Mouse (Mus musculus): ENCODE results near the gene 2900026A02Rik. TPM values are rescaled to one million over a fixed set of nuclear protein-coding genes. Genes with fewer than 3 reads are reported as not detected.

Gene 2900026A02Rik
- total and polyA plus RNA-seq, 3 experiments: 18.0 to 21.4 (median 19.2) TPM

GRCm38 (mm10) chr5:113158759-113159355 lies 62.2 kb downstream of the 2900026A02Rik start:
- TF ChIP-seq EP300 (IDR thresholded peaks at IDR 0.05; ENCODE audit: insufficient read depth, low read depth, low read length) (no peak), CTCF (IDR thresholded peaks at IDR 0.05) (no peak), POLR2A (IDR thresholded peaks at IDR 0.05; ENCODE audit: insufficient read depth, low read depth, low read length) (no peak)

DNA sequence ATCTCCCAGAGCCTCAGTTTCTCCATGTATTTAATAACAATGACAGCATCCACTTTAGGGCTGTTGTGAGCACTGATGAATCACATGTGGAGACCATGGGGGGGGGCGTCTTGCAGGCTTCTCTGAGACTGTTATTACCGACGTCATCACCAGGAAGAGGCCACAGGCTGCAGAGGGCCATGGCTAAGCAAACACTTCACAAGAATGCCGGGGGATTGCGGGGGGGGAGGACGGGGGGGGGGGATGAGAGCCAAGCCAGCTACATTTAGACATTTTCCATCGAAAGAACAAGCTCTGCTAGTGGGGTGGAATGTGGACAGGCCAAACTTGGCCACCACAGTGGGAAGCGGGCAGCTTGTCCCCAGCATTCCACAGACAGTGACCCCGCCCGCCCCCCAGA lies 63.4 kb downstream of the 2900026A02Rik start:
- no peak for TF ChIP-seq CTCF (IDR thresholded peaks at IDR 0.05)
- TF ChIP-seq EP300 (IDR thresholded peaks at IDR 0.05; ENCODE audit: insufficient read depth, low read depth, low read length): no peak
- no peak for TF ChIP-seq POLR2A (IDR thresholded peaks at IDR 0.05; ENCODE audit: insufficient read depth, low read depth, low read length)
- Histone ChIP-seq H3K4me1 (ENCODE audit: control insufficient read depth, insufficient read depth, low read length) (peaks cover 8% of the 10 kb centered on the region), H3K4me3 (no peak overlapping the region), H3K9ac (ENCODE audit: low read depth, low read length) (no peak overlapping the region; the same call in 1 of the 2 replicates), H3K27me3 (ENCODE audit: control insufficient read depth, insufficient read depth, low read length) (no peaks in the 10 kb centered on the region), H3K36me3 (ENCODE audit: control insufficient read depth, insufficient read depth, low read length) (no peaks in the 10 kb centered on the region), H3K79me2 (replicated peaks; ENCODE audit: control insufficient read depth, insufficient read depth, low read length) (no peaks in the 10 kb centered on the region), H3K27ac (no peak overlapping the region)
- intact Hi-C loops (cut with DNase I): no loop called here
- 31% methylated on average over 10 of the region's 10 CpGs for WGBS
- DNase-seq: no peak

More at GRCm38 (mm10) chr5:113158759-113159355, 62.2 kb downstream of the 2900026A02Rik start:
- H3K4me1 ChIP-seq (ENCODE audit: control insufficient read depth, insufficient read depth, low read length): peaks cover 8% of the 10 kb centered on the region
- H3K27ac ChIP-seq: no peak overlapping the region
- H3K36me3 ChIP-seq (ENCODE audit: control insufficient read depth, insufficient read depth, low read length): no peaks in the 10 kb centered on the region
- 61% methylated on average over 8 of the region's 8 CpGs for WGBS
- intact Hi-C loops (cut with DNase I): no loop called here
- no peaks in the 10 kb centered on the region for H3K27me3 ChIP-seq (ENCODE audit: control insufficient read depth, insufficient read depth, low read length)
- H3K79me2 ChIP-seq (replicated peaks; ENCODE audit: control insufficient read depth, insufficient read depth, low read length): no peaks in the 10 kb centered on the region
- no peak for DNase-seq
- no peak overlapping the region for H3K9ac ChIP-seq (ENCODE audit: low read depth, low read length)
- no peak overlapping the region for H3K4me3 ChIP-seq

DNA sequence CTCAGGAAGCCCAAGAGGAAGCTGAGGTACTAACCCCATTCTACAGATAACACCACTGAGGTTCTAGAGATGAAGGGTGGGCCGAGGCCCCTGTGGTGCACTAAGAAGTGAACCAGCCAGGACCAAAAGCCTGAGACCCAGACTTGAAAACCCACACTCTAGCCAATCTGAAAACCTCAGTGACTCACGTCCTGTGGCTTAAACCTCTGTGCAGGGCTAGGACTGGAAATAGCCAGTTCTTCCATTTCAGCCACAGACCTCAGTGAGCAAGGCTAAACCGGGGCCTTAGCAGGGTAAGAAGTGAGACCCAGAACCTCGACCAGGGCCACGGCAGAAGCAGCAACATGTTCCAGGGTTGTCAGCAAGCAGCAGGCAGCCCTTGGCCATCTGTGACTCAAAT lies 64.0 kb downstream of the 2900026A02Rik start:
- no peak overlapping the region for H3K4me3 ChIP-seq
- DNase-seq: no peak
- H3K9ac ChIP-seq (ENCODE audit: low read depth, low read length): no peak overlapping the region
- H3K4me1 ChIP-seq (ENCODE audit: control insufficient read depth, insufficient read depth, low read length): peaks cover 8% of the 10 kb centered on the region
- 63% methylated on average over 5 of the region's 5 CpGs for WGBS
- H3K27ac ChIP-seq: no peak overlapping the region
- no peaks in the 10 kb centered on the region for H3K79me2 ChIP-seq (replicated peaks; ENCODE audit: control insufficient read depth, insufficient read depth, low read length)
- TF ChIP-seq CTCF (IDR thresholded peaks at IDR 0.05) (no peak), EP300 (IDR thresholded peaks at IDR 0.05; ENCODE audit: insufficient read depth, low read depth, low read length) (no peak), POLR2A (IDR thresholded peaks at IDR 0.05; ENCODE audit: insufficient read depth, low read depth, low read length) (no peak)
- H3K36me3 ChIP-seq (ENCODE audit: control insufficient read depth, insufficient read depth, low read length): no peaks in the 10 kb centered on the region
- intact Hi-C loops (cut with DNase I): no loop called here
- H3K27me3 ChIP-seq (ENCODE audit: control insufficient read depth, insufficient read depth, low read length): no peaks in the 10 kb centered on the region

GRCm38 (mm10) chr5:113155133-113155532 lies 65.9 kb downstream of the 2900026A02Rik start:
- DNase-seq: peak; percentile 79 to 88
- no peak overlapping the region for H3K27ac ChIP-seq
- H3K79me2 ChIP-seq (replicated peaks; ENCODE audit: control insufficient read depth, insufficient read depth, low read length): no peaks in the 10 kb centered on the region
- H3K36me3 ChIP-seq (ENCODE audit: control insufficient read depth, insufficient read depth, low read length): no peaks in the 10 kb centered on the region
- 6% methylated on average over 8 of the region's 8 CpGs for WGBS
- peaks cover 13% of the 10 kb centered on the region for H3K4me1 ChIP-seq (ENCODE audit: control insufficient read depth, insufficient read depth, low read length)
- no peak overlapping the region for H3K9ac ChIP-seq (ENCODE audit: low read depth, low read length)
- intact Hi-C loops (cut with DNase I): loop anchor here (1.0 to 2.0 kb wide), 3 partner anchors 16 to 56 kb away; no protein-coding TSS in a partner anchor
- peak; percentile 81; the same call in 1 of the 2 replicates for TF ChIP-seq EP300 (IDR thresholded peaks at IDR 0.05; ENCODE audit: insufficient read depth, low read depth, low read length)
- no peak for TF ChIP-seq POLR2A (IDR thresholded peaks at IDR 0.05; ENCODE audit: insufficient read depth, low read depth, low read length)
- no peaks in the 10 kb centered on the region for H3K27me3 ChIP-seq (ENCODE audit: control insufficient read depth, insufficient read depth, low read length)
- no peak overlapping the region for H3K4me3 ChIP-seq

GRCm38 (mm10) chr5:113154441-113154840 lies 66.6 kb downstream of the 2900026A02Rik start:
- H3K4me3 ChIP-seq: no peak overlapping the region
- TF ChIP-seq CTCF (IDR thresholded peaks at IDR 0.05) (no peak), EP300 (IDR thresholded peaks at IDR 0.05; ENCODE audit: insufficient read depth, low read depth, low read length) (no peak), POLR2A (IDR thresholded peaks at IDR 0.05; ENCODE audit: insufficient read depth, low read depth, low read length) (no peak)
- H3K4me1 ChIP-seq (ENCODE audit: control insufficient read depth, insufficient read depth, low read length): peaks cover 13% of the 10 kb centered on the region
- DNase-seq: no peak
- no peaks in the 10 kb centered on the region for H3K27me3 ChIP-seq (ENCODE audit: control insufficient read depth, insufficient read depth, low read length)
- WGBS: 83% methylated on average over 5 of the region's 5 CpGs
- intact Hi-C loops (cut with DNase I): loop anchor here (2.0 kb wide), 2 partner anchors 16 to 46 kb away; no protein-coding TSS in a partner anchor
- H3K36me3 ChIP-seq (ENCODE audit: control insufficient read depth, insufficient read depth, low read length): no peaks in the 10 kb centered on the region
- H3K79me2 ChIP-seq (replicated peaks; ENCODE audit: control insufficient read depth, insufficient read depth, low read length): no peaks in the 10 kb centered on the region
- no peak overlapping the region for H3K27ac ChIP-seq
- H3K9ac ChIP-seq (ENCODE audit: low read depth, low read length): no peak overlapping the region

DNA sequence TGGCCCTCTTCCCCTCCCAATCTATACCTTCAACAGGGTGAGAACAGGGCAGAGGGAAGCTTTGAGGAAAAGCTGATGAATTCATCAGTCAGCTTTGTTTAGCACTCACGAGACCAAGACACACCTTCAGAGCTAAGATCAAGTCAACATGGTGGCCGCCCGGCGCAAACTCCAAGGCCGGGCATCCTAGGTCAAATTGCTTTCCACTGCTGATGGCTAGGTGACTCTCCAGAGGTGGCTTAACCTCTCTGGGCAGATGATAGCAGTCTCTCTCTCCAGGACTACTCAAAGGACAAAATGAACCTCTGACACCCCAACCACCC lies 67.6 kb downstream of the 2900026A02Rik start:
- WGBS: 82% methylated on average over 5 of the region's 5 CpGs
- Histone ChIP-seq H3K4me1 (ENCODE audit: control insufficient read depth, insufficient read depth, low read length) (peaks cover 13% of the 10 kb centered on the region), H3K4me3 (no peak overlapping the region), H3K27me3 (ENCODE audit: control insufficient read depth, insufficient read depth, low read length) (no peaks in the 10 kb centered on the region), H3K36me3 (ENCODE audit: control insufficient read depth, insufficient read depth, low read length) (no peaks in the 10 kb centered on the region), H3K79me2 (replicated peaks; ENCODE audit: control insufficient read depth, insufficient read depth, low read length) (no peaks in the 10 kb centered on the region), H3K27ac (peak overlapping the region; percentile 26), H3K9ac (ENCODE audit: low read depth, low read length) (peak overlapping the region; percentile 19; the same call in 1 of the 2 replicates)
- intact Hi-C loops (cut with DNase I): no loop called here
- no peak for DNase-seq
- TF ChIP-seq CTCF (IDR thresholded peaks at IDR 0.05): no peak
- no peak for TF ChIP-seq EP300 (IDR thresholded peaks at IDR 0.05; ENCODE audit: insufficient read depth, low read depth, low read length)
- no peak for TF ChIP-seq POLR2A (IDR thresholded peaks at IDR 0.05; ENCODE audit: insufficient read depth, low read depth, low read length)

Measured in heart, adult 2 months (tissue).